Mouse (Mus musculus) urinary bladder, postnatal 36 days (tissue): ENCODE measurements at regions not wholly inside any gene's neighbourhood (a gene's known extent, or its start where the extent isn't known, plus 50 kb on each side); places are given as distances from the start of the nearest gene placed in this dataset.
"Not testable (repeated sequence)": the region's sequence is repeated elsewhere in the genome, so short reads cannot be mapped to it uniquely, and the experiment has no call there.

Source experiments
- DNase-seq, 2 experiments: peaks; one replicate each; pipeline ENCODE4 v3.0.0; 2022; ENCODE audit warnings: low spot score in 2 of 2, mixed read lengths in 1 of 2

DNA sequence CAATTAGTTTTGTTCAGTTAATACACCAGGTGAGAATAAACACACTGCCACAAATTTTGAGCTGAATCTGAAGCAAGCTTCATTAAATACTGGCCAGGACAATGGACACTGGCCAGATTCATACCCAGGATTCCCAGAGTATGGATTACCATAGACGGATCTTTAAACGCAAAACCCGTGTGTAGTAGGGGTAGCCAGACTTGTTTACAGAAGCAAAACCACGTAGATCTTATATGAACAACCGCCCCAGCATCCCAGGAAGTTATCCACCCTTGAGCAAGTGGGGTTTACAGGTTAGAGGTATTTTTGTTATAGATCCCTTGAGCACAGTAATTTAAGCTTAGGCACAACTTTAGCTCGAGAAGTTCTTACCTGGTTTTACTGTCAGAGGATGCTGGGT is 71.1 kb upstream of the Ezr start:
- no peak for DNase-seq

DNA sequence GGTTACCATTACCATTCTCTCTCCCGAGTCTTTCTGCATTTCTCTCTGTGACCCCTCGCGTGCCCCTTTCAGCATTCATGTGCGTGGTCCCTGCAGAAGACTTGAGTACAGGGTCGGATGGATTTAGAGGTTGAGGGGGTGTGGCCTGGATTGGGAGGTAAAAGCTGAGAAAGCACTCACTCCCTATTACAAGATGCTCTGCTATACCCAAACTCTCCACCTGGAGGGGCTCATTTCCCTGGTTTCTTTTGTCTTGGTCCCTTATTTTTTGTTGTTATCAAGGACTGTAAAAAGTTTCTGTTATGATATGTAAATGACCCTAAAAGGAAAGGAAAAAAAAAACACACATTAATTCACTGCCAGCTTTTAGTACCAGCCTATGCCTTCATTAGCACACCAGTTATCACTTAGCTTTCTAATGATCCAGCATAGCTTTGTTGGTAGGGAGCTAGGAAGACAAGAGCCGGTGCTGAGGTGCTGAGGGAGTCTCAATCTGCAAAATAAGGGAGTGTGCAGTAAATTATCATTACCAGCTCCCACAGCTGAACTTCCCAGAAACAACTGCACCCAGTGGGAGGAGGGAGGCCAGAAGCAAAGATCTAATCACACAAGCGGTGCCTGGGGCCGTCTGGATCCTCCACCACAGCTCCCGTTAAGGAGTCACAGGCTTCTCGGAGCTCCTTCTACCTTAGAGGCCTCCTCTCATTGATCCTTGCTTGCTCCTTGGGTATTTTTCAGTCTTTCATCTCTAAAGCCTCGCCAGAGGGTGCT is 69.8 kb upstream of the Ezr start:
- DNase-seq = no peak

DNA sequence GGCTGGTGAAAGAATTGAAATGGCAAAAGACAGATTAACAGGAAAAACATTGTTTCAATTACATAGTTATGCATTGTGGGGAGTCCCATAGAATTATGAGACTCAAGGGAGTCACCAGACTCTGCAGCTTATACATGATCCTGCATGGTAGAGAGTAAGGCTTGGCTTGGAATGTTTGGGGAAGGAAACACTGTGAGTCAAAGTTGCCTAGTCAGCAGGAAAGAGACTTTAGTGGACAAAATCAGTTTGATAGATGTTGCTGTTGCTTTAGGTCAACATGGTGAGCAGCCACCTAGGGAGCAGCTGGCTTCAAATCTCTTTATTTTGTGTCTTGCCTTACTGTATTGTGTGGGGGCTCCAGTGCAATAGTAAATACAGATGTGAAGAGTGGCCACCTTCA is 67.9 kb upstream of the Ezr start:
- no peak for DNase-seq

DNA sequence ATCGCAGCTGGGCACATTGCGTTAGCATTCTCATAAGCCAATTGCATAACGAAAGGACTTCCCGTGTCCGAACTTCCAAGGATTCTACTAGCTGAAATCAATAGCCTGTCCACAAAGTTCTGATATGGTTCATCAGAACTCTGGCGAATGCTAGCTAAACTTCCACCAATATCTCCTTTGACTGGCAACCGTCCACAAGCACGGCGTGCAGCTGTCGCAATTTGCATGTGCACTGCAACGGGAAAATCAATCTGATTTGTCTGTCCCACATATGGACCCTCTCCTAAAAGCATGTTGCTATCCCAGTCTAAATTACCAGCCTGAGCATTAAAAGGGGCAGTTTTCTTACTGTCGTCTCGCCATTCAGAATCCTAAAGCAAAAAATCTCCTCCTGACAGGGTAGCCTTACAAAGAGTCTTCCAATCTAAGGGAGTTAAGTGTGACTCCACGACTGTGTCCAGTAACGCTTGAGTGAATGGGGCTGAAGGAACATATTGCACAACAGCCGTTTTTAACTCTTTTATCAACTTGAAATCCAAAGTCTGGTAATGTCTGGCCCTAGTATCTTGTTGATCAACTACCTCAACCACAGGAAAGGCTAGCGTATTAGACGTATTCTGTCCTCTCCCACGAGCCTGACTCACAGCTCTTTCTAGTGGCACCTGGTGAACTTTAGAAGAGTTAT is 59.3 kb upstream of the Ezr start:
- DNase-seq = not testable (repeated sequence)

DNA sequence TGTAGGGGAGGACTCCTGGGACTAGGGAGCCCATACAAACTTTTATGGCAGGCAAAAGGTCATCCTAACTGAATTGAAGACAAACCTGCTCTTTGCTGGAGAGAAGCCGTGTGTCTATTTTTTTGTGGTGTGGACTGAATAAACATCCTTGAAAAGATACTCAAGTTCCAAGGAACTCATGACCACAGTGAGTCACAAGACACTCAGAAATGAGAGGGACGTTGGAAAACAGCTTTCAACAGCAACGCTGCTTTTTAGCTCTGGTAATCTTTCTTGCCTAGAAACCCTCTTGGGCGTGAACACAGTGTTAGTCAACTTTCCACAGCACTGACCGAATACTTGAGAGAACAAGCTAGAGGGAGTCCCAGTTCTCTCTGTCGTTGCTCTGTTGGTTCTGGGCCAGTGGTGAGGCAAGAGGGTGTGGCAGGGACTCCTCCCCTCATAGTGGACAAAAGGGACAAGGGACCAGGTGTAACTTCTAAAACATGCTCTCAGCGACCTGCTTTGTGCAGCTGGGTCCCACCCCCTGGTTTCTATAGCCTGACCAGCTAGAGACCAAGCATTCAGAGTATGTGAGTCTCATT is 52.8 kb upstream of the Ezr start:
- DNase-seq = peak; percentile 75
